36 mouse cellular contexts compared by ENCODE assay signal in the genomic region with DNA sequence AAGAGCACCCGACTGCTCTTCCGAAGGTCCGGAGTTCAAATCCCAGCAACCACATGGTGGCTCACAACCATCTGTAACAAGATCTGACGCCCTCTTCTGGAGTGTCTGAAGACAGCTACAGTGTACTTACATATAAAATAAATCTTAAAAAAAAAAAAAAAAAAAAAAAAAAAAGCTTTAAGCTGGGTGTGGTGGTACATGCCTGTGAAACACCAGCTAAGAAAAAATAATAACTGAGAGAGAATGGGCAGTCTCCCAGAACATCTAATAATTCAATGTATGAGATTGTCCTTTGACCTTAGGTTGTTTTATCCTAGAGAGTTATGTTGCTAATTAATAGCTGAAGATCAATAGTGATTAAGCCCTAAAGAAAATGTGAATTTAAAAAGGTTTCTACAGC. TPM values are rescaled to one million over a fixed set of nuclear protein-coding genes. Genes with fewer than 3 reads are reported as not detected.
"Had no signal": no experiment of that assay in that cellular context is flagged by ENCODE, and none has a peak within 500 bp of the region (broad histone marks: within the 10 kb centered on the region; RNA-seq: fewer than 3 reads in every experiment).

No protein-coding gene starts in this region.

RNA-seq across cellular contexts. Expression of a gene that starts 32.0 kb away (rescaled TPM):
- total RNA-seq: heart, postnatal 10 days; heart, postnatal 14 days; heart, postnatal 25 days; heart, postnatal 36 days; heart, postnatal 4 days; hematopoietic stem cell, adult 5-6 weeks; hindbrain, postnatal 0 days; layer of hippocampus, adult 18-20 months; layer of hippocampus, adult 8-10 months; layer of hippocampus, postnatal 10 days; layer of hippocampus, postnatal 14 days; layer of hippocampus, postnatal 25 days; layer of hippocampus, postnatal 36 days; left cerebral cortex, adult 18-20 months; left cerebral cortex, adult 2 months; left cerebral cortex, adult 8-10 months had no signal
- polyA plus RNA-seq: heart, embryonic 13.5 days; heart, embryonic 14.5 days; heart, embryonic 15.5 days; heart, embryonic 16.5 days; heart, postnatal 0 days; hindbrain, embryonic 10.5 days; hindbrain, embryonic 11.5 days; hindbrain, embryonic 13.5 days; hindbrain, embryonic 14.5 days; hindbrain, embryonic 15.5 days; hindbrain, embryonic 16.5 days; hindbrain, postnatal 0 days; inflammation-experienced regulatory T-cells, adult 6 months; intestine, embryonic 14.5 days; intestine, embryonic 16.5 days; intestine, postnatal 0 days; kidney, embryonic 14.5 days; kidney, embryonic 15.5 days; kidney, embryonic 16.5 days; kidney, postnatal 0 days; large intestine, adult 2 months had no signal
